Mouse (Mus musculus) thymus, postnatal 4 days (tissue): ENCODE data around the gene Spata2.

ENCODE experiments used
- DNase-seq: peaks from one replicate; pipeline ENCODE4 v3.0.0; 2021

The Spata2 gene

DNA sequence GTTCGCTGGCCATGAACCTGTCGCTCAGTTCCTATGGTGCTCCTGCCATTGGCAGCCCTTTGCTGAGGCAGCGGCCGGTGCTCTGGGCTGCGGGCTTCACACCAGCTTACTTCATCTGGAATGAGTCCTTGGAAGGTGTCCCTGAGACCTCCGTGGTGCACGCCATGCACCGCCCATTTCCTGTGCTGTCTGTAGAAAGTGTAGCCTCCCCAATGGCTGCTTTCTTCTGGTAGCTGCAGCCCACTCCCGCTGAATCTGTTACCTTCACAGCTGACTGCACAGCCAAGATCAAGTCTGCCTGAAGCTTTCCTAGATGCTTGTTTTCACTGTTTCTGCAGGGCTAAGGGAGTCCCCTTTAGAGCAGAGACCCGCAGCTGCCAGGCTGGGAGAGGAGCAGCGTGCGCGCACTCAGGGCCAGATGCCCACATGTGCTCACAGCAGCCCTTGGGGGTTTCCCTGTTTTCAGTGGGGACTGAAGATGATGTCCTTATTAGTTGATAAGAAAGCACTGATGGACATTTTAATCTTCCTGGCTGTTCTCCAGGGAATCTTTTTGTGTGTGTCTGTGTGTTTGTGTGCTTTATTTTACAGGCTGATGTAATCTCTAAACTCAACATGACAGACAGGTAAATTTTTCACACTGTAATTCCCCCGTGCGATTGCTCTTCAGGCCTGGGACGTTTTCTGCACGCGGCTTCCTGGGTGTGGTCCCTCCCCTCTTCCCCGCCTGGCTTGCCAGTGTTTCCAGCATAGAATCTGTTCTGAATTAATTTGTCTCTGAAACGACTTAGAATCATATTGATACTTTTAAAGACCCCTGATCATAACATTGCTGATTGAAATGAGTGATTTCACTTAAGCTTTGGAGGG, 46.5 kb downstream of the Spata2 start:
- no peak for DNase-seq

DNA sequence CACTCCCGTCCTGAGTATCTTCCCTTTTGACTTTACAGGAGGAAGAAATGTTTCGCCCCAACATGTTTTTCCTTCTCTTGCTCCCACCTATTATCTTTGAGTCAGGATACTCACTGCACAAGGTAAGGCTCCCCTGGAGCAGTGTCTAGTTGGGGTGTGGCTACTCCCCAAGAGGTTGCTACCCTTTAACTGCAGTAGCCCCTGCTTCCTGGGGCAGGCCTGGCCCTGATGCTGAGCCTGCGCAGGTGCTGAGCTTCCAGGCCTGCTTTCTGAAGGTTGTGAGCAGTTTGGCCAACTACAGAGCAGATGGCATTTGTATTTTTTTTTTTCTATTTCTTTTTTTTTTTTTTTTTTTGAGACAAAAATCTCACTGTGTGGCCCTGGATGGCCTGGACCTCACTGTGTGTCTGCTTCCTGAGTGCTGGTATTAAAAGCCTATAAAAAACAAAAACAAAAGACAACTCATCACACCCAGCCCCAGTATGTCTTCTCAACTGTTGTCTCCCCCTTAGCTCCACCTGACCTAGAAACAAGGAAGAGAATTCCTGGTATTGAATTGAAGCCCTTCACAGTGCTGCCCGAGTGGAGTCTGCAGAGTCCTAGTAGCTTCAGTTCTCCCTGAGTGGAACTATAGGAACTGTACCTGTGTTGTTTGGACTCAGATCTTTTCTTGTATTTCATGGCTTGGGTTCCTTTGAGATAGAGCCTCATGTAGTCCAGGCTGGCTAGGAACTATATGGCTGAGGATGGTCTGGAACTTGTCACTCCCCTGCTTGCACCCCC, 49.1 kb downstream of the Spata2 start:
- no peak for DNase-seq

DNA sequence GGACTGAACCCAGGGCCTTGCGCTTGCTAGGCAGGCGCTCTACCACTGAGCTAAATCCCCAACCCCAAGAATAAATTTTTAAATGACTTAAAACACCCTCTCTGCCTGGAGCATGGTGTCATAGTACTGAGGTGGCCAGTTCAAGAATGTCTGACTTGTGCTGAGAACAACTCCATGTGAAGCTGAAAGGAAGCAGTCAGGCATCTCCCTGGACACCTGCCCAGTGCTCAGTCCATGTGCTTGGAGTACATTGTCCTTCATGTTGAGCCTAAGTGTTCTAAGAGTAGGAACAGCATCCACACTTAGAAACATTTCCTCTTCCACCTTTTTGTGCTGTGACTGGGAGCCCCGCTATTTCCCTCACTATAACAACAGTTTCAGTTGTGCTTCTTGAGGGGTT, 53.3 kb downstream of the Spata2 start:
- DNase-seq: no peak

DNA sequence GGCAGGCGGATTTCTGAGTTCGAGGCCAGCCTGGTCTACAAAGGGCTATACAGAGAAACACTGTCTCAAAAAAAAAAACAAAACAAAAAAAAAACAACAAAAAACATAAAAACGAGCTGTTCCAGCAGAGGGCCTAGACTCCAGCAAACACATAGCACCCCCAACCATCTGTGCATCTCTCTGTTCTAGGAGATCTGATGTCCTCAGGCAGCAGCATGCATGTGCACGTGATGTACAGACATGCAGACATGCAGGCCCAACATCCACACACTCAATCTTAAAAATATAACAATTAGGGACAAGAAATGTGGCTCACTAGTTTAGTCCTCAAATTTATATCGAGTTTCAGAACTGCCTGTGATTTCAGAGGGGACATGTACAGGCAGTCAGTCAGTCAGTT, 56.3 kb downstream of the Spata2 start:
- no peak for DNase-seq

DNA sequence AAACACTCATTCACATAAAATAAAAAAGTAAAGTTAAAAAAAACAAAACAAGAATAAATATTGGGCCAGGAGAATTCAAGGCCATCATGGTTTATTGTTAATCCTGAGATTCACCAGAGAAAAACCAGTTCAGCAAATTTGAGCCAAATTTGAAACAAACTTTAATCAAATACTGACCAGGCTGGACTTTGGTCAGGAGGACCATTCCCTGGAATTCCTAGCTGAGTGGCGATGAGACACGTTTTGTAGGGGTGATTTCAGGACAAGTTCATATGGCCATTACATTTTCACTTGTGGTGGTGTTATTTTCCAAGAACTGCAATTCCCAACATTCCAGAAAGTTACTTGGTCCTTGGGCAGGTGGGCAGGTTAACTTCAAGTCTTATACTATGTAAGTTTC, 57.1 kb downstream of the Spata2 start:
- no peak for DNase-seq

DNA sequence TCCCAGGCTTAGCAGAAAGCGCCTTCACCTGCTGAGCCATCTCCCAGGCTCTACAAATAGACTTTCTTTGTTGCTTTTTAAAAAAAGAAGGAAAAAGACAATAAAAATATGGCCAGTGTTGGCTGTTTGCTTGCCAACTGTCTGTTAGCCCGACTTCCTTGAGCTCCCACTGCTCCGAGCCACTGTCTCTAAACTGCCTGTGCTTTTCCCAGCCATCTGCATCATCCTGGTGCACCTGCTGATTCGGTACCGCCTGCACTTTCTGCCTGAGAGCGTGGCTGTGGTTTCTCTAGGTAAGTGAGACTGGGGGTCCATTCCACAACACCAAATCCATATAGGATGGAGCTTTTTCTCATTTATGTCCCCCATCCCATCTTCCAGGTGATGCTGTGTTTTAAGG, 58.1 kb downstream of the Spata2 start:
- no peak for DNase-seq

DNA sequence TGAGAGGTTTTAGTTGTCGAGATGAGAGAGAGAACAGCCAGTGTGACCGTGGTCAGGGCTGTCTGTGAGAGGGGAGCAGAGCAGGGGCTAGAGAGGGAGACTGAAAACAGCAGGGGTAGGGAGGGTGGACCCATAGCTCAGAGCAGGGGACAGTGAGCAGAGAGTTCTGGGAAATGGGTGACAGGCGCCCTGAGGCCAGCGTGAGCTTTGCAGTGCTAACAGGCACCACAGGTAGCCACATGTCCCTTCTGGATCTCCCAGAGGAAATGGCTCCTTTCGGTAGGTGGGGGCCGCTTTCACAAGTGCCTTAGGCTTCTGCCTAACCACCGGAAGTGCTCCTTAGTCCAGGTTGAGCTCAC, 61.3 kb downstream of the Spata2 start:
- DNase-seq: no peak
